Comparison of ENCODE assay signal across 7 mouse cellular contexts in the genomic region with DNA sequence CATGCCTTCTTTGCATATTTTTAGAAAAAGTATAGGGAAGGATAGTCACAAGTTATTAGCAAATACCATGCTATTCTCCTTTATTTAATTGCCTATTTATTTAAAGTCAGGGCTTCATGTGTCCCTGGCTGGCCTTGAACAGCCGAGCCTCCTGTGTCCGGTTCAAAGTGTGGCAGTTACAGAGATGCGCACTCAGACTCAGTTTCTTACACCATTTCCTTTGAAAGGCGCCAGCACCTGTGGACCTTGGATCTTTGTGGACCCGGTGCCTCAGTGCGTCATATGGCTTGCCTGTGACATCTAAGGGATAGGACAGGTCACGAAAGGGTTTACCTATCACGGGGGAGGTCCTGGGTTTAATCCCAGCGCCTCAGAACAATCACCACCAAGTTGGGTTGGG. TPM values are rescaled to one million over a fixed set of nuclear protein-coding genes. Genes with fewer than 3 reads are reported as not detected.
DNase-seq lines count a peak whose midpoint lies in the region; ATAC-seq and TF ChIP-seq lines count a peak whose summit lies in the region.

No protein-coding gene starts in this region.

- no peak for DNase-seq in lung, adult 2 months
- DNase-seq in liver, embryonic 13.5 days = no peak
- no peak for DNase-seq in kidney, adult 9 months
- no peak for DNase-seq in adrenal gland, adult 2 months

- H3K36me3 ChIP-seq in lung, embryonic 16.5 days (ENCODE audit: control insufficient read depth, insufficient read depth, low read length) = no peaks in the 10 kb centered on the region
- no peaks in the 10 kb centered on the region for H3K36me3 ChIP-seq in heart, embryonic 16.5 days (ENCODE audit: control insufficient read depth, insufficient read depth)
- no peaks in the 10 kb centered on the region for H3K36me3 ChIP-seq in liver, embryonic 13.5 days

- peak overlapping the region; percentile 72 for H3K27ac ChIP-seq in lung, embryonic 16.5 days (ENCODE audit: low read length)
- H3K27ac ChIP-seq in heart, embryonic 16.5 days (ENCODE audit: low read length) = peak overlapping the region; percentile 68
- peak overlapping the region; percentile 61 for H3K27ac ChIP-seq in liver, embryonic 13.5 days

- H3K9me3 ChIP-seq in lung, embryonic 16.5 days (ENCODE audit: control insufficient read depth, low read length) = no peaks in the 10 kb centered on the region
- H3K9me3 ChIP-seq in heart, embryonic 16.5 days (replicated peaks; ENCODE audit: control insufficient read depth, low read length) = no peaks in the 10 kb centered on the region
- no peaks in the 10 kb centered on the region for H3K9me3 ChIP-seq in liver, embryonic 13.5 days (replicated peaks)

- TF ChIP-seq POLR2A in lung, adult 2 months (IDR thresholded peaks at IDR 0.05; ENCODE audit: borderline replicate concordance, extremely low read depth, low read depth, low read length) = no peak

- TF ChIP-seq CTCF in lung, adult 2 months (IDR thresholded peaks at IDR 0.05; ENCODE audit: insufficient read depth, low read length) = no peak

- 29% methylated on average over 9 of the region's 9 CpGs for WGBS in lung, embryonic 16.5 days
- WGBS in lung, adult 2 months = 58% methylated on average over 9 of the region's 9 CpGs
- WGBS in heart, embryonic 16.5 days = 44% methylated on average over 9 of the region's 9 CpGs
- 51% methylated on average over 9 of the region's 9 CpGs for WGBS in liver, embryonic 13.5 days (ENCODE audit: insufficient replicate concordance)

- no peak for ATAC-seq in lung, embryonic 16.5 days (ENCODE audit: low read depth)
- no peak for ATAC-seq in heart, embryonic 16.5 days (replicated peaks; ENCODE audit: extremely low read depth, insufficient read depth, low FRiP score)
- no peak for ATAC-seq in liver, embryonic 13.5 days (ENCODE audit: low read depth)
- ATAC-seq in monocyte, adult 5-6 weeks (replicated peaks; ENCODE audit: insufficient number of reproducible peaks, low FRiP score, low TSS enrichment, poor library complexity, severe bottlenecking) = no peak

- H3K9ac ChIP-seq in lung, embryonic 16.5 days (ENCODE audit: low read length) = peak overlapping the region; percentile 60
- H3K9ac ChIP-seq in heart, embryonic 16.5 days (ENCODE audit: low read length) = peak overlapping the region; percentile 62; the same call in 1 of the 2 replicates
- peak overlapping the region; percentile 63 for H3K9ac ChIP-seq in liver, embryonic 13.5 days

- no peaks in the 10 kb centered on the region for H3K4me1 ChIP-seq in lung, embryonic 16.5 days (replicated peaks; ENCODE audit: control insufficient read depth, insufficient read depth, low read length)
- H3K4me1 ChIP-seq in lung, adult 2 months (ENCODE audit: control insufficient read depth, insufficient read depth, low read length) = peaks cover under 1% of the 10 kb centered on the region
- no peaks in the 10 kb centered on the region for H3K4me1 ChIP-seq in heart, embryonic 16.5 days (ENCODE audit: control insufficient read depth, insufficient read depth, low read length)
- peaks cover 32% of the 10 kb centered on the region for H3K4me1 ChIP-seq in liver, embryonic 13.5 days (replicated peaks)

- H3K4me2 ChIP-seq in lung, embryonic 16.5 days (ENCODE audit: low read depth, low read length) = peak overlapping the region; percentile 50
- peak overlapping the region; percentile 60 for H3K4me2 ChIP-seq in heart, embryonic 16.5 days (ENCODE audit: low read depth, low read length)
- peak overlapping the region; percentile 68 for H3K4me2 ChIP-seq in liver, embryonic 13.5 days

- peak overlapping the region; percentile 52 for H3K4me3 ChIP-seq in lung, embryonic 16.5 days (ENCODE audit: low read length)
- H3K4me3 ChIP-seq in lung, adult 2 months (replicated peaks; ENCODE audit: extremely low read depth, low read depth, low read length) = no peak overlapping the region
- H3K4me3 ChIP-seq in heart, embryonic 16.5 days (ENCODE audit: low read length) = peak overlapping the region; percentile 41
- H3K4me3 ChIP-seq in liver, embryonic 13.5 days (replicated peaks) = peak overlapping the region; percentile 53

- peaks cover 3% of the 10 kb centered on the region; the same call in 1 of the 2 replicates for H3K27me3 ChIP-seq in lung, embryonic 16.5 days (ENCODE audit: control insufficient read depth, insufficient read depth, low read depth, low read length)
- peaks cover 6% of the 10 kb centered on the region for H3K27me3 ChIP-seq in heart, embryonic 16.5 days (ENCODE audit: control insufficient read depth, insufficient read depth, low read length)
- H3K27me3 ChIP-seq in liver, embryonic 13.5 days = no peaks in the 10 kb centered on the region

RNA-seq across cellular contexts. Expression of a gene that starts 49.5 kb away (rescaled TPM):
- 115 TPM in 2 replicates for polyA plus RNA-seq in lung, embryonic 16.5 days (2015; fragmentation: Nextera tagmentation; extraction: Ambion mirVana)
- polyA plus RNA-seq in lung, adult 2 months (2012; rRNA removed) = 24.6 and 30.1 TPM in 2 replicates
- 75.3 and 78.0 TPM in 2 replicates for polyA plus RNA-seq in heart, embryonic 16.5 days (2015; fragmentation: Nextera tagmentation; extraction: Ambion mirVana)
- polyA plus RNA-seq in liver, embryonic 13.5 days (2015; fragmentation: Nextera tagmentation; extraction: Ambion mirVana) = 66.1 and 85.7 TPM in 2 replicates
- total RNA-seq in monocyte, adult 5-6 weeks (2017) = 729 to 855 TPM (median 842 TPM) in 3 replicates
- total RNA-seq in adrenal gland, adult 2 months (2021) = 100 to 1,000 TPM; 274 to 532 TPM
- polyA plus RNA-seq in adrenal gland, adult 2 months (2012; rRNA removed) = 8.2 and 12.0 TPM in 2 replicates
